Mouse (Mus musculus): ENCODE data around the gene Tbcd.

DNA sequence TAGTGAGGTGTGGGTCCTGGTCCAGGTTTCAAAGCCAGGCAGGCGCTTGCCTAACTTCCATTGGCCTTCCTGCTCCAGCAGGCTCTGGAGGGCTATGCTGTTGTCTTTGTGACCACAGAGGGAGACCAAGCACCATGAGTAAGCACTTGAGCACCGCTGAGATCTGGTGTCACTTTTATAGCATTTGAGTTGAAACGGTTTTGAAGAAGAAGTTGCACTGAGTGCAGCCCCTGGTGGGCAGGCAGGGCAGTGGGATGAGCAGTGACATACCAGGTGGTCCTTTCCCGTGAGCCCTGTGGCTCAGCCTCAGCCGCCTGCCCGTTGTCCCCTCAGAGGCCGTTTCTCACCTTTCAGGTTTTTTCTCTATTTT lies 108.5 kb downstream of the Tbcd start:
- no peak for TF ChIP-seq NANOG (IDR thresholded peaks at IDR 0.05; ENCODE audit: borderline replicate concordance, low read length)
- TF ChIP-seq POU5F1 (IDR thresholded peaks at IDR 0.05; ENCODE audit: borderline replicate concordance, low read length): no peak
- no peak for TF ChIP-seq CTCF (conservative IDR thresholded peaks at IDR 0.05; ENCODE audit: low read length)
